Mouse (Mus musculus) cerebellum, adult 9-10 months (tissue): ENCODE measurements at regions not wholly inside any gene's neighbourhood (a gene's known extent, or its start where the extent isn't known, plus 50 kb on each side); places are given as distances from the start of the nearest gene placed in this dataset.

Experiments
- DNase-seq: peaks from one replicate; pipeline ENCODE4 v3.0.0; 2022

DNA sequence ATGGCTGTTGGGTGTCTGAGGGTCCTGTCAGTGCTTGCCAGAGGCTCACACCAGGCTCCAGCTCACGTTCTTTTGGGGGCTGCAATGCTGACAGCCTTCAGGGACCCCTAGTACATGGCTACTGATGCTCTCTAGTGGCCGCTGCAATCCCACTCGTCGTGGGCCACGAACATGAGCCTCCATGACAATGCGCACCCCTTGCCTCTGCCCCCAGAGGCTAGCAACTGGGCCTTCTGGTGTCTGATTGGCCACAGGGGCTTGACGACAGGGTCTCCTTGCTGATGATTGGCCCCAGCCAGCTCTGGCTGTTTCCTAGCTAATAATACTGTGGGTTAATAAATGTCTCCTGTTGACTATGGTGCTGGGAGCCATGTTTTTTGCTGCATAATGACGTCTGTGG lies 61.1 kb downstream of the Rtl1 start:
- DNase-seq, result peak; percentile 24

DNA sequence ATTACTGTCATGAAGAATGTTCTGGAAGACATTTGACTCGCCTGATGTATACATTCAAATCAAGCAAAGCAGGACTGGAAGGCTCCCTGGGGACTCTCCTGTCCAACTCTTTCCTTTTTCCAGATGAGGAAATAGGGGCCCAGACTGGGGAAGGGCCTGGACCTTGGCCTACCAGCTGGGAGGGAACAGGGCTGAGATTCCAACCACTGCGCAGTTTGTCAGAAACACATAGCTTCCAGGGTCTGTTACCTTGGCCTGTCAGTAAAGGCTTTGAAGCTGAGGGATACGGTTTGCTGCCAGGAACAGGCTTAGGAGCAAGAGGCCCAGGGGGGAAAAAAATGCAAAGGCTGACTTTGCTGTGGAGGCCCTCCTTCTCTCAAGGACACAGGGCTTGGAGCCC lies 61.5 kb downstream of the Rtl1 start:
- no peak for DNase-seq

DNA sequence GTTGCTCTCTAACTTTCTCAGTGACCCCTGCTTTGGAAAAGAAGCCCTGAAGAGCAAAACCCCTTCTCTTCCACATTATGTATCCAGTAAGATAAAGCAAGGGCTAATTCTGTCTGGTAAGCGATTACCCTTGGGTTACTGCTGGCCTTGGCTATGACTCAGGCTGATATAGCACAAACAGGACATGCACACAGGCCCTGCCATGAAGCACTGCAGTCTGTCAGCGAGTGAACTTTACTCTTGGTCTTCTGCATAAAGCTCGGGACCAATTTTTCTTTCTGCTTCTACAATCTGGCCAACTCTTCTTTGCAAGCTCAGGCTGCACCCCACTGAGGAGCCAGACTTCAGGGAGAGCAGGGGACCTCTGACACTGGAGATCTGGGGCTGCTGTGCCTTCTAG lies 63.6 kb downstream of the Rtl1 start:
- DNase-seq, result no peak

DNA sequence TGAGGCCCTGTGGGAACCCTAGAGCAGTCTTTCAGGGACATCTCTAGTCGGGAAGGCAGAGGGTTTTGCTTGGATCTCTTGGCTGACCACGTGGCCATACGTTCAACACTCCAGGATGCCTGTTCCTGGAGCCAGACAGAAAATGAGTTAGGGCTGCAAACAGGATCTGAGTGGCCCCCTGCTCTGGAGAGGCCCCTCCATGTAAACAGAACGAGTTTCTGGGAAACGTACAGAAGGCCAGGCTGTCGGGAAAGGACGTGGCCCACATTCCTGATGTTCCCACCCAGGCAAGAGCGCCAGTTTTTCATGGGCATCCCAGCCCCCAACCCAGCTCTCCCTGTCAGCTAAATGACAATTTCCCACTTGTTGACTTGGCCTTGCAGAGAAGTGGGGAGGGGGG lies 67.7 kb downstream of the Rtl1 start:
- DNase-seq, result no peak

DNA sequence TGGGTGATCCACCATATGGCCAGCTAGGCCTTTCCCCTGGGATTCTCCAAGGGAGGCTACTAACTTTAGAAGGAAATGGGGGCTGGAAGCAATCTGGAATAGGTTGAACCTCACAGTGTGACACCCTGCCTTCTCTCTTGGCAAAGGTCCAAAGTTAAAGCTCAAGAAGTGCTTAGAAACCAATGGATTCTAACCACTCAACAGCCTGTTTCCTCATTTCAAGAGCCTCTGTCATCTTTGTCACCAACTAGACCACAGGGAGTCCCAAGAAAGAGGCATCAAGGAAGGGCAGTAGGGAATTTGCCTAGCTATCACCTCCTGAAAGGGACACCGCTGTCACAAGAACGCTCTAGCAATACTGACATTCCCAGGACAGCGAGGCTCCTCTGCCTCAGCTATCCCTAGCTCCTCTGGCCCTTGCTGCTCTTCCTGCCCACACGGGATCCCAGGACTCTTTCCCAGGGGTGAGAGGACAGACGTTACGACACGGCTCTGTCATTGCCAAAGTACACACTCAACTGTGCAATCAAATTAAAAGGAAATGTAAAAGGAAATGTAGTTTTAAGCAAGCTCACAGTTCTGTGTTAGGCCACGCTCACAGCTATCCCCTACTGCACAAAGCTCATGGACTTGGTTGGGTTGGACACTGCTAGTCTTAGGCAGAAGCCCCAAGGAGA lies 68.6 kb downstream of the Rtl1 start:
- no peak for DNase-seq

DNA sequence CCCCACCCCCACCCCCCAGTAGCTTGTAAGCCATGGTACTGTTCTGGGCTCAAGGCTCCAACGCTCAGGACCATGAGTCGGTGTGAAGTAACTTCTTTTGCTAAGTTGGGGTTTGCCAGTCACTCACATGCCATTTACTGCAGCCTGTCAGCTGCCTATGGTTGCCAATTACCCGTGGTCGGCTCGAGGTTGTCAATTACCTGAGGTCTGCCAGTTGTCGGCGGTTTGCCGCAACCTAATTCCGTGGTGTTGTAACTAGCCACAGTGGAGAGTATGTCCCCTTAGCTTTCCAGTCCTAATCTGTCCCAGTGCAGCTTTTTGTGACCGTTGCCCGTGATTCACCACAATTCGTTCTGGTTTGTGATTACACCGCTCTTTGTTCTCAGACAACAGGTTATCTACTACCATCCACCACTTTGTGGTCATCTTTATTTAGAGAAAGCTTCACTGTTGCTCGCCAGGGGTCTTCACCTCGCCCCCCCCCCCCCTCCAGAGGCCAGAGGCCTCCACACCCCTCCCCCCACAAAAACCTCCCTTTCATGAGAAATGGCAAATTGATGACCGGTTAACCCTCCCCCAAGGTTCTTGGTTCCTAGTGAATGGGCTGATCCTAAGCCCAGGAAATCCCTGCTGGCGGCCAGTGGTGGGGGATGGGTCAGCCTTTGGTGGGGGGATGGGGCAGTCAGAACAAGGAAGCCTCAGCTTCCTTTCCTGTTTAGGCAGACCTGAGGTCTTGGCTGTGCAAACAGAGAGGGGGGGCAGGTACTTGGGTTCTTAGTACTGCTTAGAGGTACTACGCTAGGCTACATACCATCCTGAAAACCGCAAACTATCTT lies 69.7 kb downstream of the Rtl1 start:
- DNase-seq, result no peak

DNA sequence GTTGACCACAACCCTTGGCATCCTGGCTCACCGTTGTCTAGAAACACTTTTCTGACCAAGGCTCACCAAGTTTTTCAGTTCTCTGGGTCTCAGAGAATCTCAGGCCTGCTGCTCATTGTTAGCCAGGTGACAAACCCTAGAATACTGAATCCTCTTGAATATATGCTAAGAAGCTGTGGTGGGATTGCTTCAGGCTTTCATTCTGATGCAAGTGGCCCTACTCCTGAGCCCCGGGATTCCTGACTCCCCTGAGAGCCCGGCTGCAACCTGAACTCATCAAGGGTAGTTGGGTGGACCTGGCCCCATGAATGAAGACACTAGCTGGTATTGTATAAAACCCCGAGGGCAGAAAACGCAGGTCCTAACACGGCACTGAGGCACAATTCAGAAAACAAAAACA lies 70.6 kb downstream of the Rtl1 start:
- DNase-seq, result no peak

DNA sequence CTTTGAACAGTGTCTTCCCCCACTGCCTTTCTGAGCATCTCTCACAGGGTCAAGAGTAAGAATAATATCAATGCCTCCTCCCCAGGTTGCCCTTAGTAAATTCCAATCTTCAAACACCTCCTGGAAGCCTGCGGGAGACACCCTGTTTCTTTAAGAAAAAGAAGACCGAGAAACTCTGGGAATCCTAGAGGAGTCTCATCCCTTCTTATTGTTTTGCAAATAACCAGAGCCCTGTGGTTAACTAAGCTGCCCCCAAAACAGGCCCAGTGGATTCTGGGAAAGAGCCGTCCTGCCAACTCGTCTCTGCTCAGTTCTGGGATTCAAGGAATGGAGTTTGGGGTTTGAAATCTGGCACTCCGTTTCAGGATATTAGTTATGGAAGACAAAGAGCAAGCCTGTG lies 71.2 kb downstream of the Rtl1 start:
- no peak for DNase-seq

DNA sequence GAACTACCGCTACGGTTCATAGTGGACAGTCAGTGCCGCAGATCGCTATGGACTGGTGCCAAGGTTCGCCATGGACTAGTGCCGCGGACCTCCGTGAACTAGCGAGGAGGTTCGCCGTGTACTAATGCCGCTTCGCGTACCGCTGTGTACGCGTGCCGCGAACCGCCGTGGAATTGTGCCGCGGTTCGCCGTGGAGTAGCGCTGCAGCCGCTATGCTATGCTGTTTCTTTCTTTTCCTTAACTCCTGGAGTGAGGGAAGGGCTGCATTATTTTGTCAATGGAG lies 71.9 kb downstream of the Rtl1 start:
- DNase-seq, result no peak

DNA sequence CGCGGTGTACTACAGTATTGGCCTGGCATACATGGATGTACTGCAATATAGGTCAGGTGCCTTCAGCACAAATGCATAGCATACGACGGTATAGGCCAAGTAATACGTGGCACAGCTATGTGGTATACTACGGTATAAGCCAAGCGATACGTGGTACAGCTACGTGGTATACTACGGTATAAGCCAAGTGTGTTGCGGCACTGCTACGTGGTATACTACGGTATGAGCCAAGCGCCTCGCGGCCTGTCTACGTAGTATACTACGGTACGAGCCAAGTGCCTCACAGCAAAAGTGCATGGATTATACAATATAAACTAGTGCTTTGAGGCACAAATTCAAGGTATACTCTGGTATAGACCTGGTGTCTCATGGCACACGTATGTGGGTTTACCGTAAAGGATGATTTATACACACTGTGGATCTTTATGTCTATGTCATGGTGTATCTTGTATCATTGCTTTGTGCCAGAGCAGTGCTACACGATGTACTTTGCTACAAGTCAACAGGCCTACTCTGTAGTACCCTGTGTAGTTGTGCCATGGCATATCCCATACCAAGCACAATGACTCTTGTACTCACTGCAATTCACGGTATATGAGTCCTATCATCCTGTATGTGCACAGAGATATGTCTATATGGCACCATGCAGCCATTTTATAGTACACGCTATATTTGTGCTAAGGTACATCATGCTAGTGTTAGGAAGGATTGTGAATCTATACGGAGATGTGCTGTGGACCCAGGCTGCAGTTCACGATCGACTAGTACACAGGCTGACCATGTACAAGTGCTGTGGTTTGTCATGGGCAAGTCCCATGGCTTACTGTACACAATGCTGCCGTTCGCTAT lies 72.5 kb downstream of the Rtl1 start:
- DNase-seq, result no peak

DNA sequence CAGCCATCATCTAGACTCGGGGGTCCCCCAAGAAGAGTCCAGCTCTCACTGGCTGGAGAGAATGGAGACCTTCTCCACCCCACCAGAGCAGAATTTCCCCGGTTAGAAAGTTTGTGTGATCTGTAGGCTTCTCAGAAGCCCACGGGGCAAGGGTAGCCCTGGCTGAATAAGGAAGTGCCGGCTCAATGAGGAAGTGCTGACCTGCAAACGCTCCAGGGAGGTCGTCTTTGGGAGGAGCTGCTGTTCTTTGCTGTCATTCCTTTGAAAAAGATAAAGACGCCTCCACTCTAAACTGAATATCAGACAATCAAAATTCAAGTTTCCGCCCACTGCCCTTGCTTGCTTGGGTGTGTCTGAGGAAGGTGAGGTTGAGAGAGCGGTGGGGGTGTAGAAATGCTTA lies 73.0 kb downstream of the Dlk1 start:
- DNase-seq, result no peak

DNA sequence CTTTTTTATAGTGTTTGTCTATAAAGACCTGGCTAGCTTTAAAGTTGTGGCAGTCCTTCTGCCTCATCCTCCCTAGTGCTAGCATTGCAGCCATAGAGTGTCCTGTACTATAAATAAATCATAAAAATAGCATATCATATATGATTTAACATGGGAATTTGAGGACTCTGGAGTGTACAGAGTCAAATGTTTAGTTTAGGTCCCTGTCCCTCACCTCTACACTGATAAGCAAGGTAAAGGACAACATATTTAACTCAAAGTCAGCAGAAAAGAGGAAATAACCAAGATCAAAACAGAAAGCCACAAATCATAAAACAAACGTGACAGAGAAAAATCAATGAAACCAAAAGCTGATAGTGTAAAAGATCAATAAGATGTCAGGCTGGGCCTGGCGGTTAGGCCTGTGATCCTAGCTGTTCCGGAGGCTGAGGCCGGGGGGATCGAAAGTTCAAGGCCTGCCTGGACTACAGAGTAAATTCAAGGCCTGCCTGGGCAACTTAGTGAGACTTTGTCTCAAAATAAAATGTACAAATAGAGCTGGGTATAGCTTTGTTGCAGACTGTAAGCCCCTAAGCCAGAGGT lies 68.7 kb downstream of the Dlk1 start:
- DNase-seq, result no peak

DNA sequence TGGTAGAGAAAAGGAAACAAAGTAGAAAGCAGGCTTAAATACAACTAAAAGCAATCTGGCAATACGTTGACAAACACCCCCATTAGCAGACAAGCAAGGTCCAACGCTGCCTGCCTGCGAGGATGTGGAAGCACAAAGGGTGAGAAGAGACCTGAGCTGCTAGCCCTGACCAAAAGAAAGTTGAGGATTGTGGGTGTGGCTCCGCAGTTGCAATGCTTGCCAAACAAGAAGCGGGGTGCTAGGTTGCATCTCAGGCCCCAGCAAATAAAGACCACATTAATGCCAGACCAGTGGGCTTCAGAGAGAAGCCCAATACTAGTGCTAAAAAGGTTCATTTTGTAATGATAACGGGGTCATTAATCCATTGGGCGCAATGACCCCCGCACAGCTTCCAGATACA lies 67.8 kb downstream of the Dlk1 start:
- no peak for DNase-seq

DNA sequence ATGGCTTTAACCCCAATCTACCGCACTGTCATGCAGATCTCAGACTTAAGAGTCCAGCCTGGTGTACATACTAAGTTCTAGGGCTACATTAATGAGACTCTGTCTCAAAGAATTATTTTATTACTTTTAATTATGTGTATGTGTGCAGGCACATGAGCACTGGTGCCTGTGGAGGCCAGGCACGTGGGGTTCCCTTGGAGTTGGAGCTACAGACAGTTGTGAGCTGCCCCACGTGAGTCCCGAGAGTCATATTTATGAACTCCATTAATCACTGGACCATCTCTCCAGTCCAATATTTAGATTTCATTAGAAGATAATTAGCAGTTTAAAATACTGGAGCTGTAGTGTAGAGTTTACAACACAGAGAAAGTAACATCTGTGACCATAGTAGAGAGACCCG lies 67.2 kb downstream of the Dlk1 start:
- no peak for DNase-seq

DNA sequence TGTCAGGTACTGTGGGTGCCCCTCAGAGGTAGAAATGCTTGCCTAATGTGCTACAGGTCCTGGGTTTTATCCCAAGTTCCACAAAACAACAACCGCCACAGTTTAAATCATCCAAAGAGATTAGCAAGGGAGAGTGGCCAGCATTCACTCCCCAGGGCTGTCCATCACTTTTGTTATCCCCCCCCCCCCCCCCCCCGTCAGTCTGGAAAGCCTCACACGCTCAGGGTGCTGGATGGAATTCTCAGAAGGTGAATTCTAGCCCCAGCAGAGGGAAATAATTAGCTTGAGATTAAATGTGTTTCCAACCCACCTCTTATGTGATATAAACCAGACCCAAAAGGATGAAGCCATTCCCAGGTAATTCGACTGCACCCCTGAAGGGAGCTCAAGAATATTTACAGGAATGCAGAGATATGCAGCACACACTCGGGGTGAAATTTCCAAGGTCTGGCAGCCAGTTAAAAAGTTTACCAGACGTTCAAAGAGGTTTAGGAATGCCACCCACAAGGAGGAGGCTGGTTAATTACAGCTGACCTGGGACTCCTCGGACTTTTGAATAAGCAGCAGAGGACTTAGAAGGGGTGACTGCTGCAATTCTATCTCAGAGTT lies 65.9 kb downstream of the Dlk1 start:
- no peak for DNase-seq

DNA sequence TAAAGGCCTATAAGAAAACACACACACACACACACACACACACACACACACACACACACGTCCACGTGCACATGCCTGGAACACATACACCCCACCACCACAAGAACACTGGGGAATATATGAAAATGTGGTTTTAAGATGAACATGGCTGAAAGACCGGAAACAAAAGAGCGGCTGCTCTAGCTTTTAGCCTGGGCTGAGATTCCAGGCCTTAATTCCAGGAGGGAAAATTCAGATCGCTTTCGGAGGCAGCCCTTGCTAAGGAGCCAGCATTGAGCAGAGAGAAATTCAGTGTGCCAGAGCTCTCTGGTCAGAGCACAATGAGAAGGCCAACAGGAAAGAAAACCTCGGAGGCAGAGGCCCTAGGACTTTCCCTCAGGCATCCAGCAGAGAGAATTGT lies 65.1 kb downstream of the Dlk1 start:
- DNase-seq, result no peak

DNA sequence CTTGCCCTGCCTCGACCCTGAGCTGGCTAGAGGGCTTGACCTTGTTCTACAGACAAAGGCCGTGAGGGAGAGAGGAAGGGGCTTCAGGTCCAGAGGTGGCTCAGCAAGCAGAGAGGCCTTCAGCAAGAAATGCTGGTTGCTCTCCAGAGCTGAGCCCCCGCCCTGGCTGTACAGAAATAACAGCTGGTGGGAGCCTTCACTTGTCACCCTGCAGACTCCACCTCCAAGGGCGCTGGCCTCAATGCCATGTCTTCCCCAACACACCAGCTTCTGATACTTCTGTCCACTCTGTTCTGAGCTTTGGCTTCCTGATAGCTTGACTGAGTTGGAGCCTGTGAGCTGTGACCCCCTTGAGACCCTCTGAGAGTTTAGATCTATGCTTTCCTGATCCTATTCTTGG lies 64.3 kb downstream of the Dlk1 start:
- no peak for DNase-seq

DNA sequence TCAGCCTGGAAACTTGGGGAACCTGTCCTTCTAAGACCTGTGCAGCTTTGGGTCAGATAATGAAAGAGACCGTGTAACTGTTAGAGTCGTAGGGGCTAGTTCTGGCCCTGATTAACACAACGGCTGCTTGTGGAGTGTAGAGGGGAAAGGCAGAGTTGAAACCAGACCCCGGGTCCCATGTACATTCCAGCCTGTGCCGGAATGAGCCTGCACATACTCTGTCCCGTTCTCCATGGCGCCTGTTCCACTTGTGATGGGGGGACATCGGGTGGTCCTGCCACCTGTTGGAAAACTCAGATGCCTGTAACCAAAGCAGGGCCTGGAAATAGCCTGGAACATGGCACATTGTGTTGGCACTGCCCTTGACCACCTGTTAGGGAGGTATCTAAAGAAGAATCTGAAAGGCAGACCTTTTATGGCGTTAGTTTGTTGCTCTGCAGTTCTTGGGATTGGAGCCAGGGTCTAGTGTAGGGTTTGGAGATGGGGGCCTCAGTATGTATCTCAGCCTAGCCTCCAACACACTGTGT lies 61.7 kb downstream of the Dlk1 start:
- no peak for DNase-seq
